Mouse (Mus musculus) kidney, adult 2 months (tissue): ENCODE data around the gene Rhox3e. TPM values are rescaled to one million over a fixed set of nuclear protein-coding genes. Genes with fewer than 3 reads are reported as not detected.
"Not testable (repeated sequence)": the region's sequence is repeated elsewhere in the genome, so short reads cannot be mapped to it uniquely, and the experiment has no call there.

Experiments
- DNase-seq: peaks from one replicate; pipeline ENCODE4 v3.0.0; 2021
- H3K27ac ChIP-seq: fragments of 200-500 bp; 2 replicates; pipeline ENCODE4 v1.5.1; 2012; ENCODE audit warnings: low read depth, low read length, control low read depth, inconsistent platforms; ENCODE audit not compliant: insufficient read depth
- H3K27me3 ChIP-seq: fragments of 200-500 bp; replicated peaks from 2 replicates; pipeline ENCODE4 v1.6.1; 2012; ENCODE audit warnings: mild to moderate bottlenecking, moderate library complexity, low read length, inconsistent platforms; ENCODE audit not compliant: control insufficient read depth, insufficient read depth
- H3K36me3 ChIP-seq: fragments of 200-500 bp; 2 replicates; pipeline ENCODE4 v1.6.1; 2012; ENCODE audit warnings: mild to moderate bottlenecking, moderate library complexity, low read length, inconsistent platforms; ENCODE audit not compliant: control insufficient read depth, insufficient read depth
- H3K4me1 ChIP-seq: fragments of 200-500 bp; 2 replicates; pipeline ENCODE4 v1.6.1; 2011; ENCODE audit warnings: low read length; ENCODE audit not compliant: control insufficient read depth, insufficient read depth
- H3K4me3 ChIP-seq: fragments of 200-500 bp; 2 replicates; pipeline ENCODE4 v1.5.1; 2011; ENCODE audit warnings: mild to moderate bottlenecking, low read depth, low read length, control low read depth; ENCODE audit not compliant: insufficient read depth
- WGBS: fragments of 180-500 bp; shearing (Covaris S2); methylation state at CpG from one replicate; pipeline ENCODE4 v1.1.7; 2018; 5-methylcytosine and 5-hydroxymethylcytosine counted together
- polyA plus RNA-seq: library from polyadenylated mRNA; depleted of rRNA; stranded (reverse); fragments of >200 nt; gene quantifications from 2 replicates; pipeline ENCODE4 v1.2.3, GENCODE M21; 2012; rRNA removed

Rhox3e gene
- polyA plus RNA-seq: not detected in 2 replicates

DNA sequence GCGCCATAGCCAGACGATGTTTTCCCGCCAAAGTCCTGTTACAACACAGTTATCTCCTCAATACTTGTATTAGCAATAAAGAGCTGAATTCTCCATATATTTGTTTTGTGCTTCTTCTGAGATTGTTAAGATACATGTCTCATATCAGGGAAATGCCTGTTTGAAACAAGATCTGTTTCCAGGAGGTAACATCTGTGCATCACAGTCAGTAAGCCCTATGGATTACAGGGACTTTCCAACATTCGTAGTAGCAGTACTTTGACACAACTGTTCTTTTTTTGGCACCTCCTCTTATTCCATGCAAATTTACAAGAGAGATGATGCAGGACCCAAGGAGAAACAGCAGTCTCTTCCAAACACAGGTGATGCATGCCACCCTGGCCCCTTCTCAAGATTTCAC lies at the start of gene Rhox3e:
Gene Rhox3e (plus strand): TSS at position 301 of the 400 bp plus-strand sequence.
- DNase-seq, H3K36me3 ChIP-seq: not testable (repeated sequence)
- WGBS: no CpG with 5 or more reads among the region's 4 CpGs

DNA sequence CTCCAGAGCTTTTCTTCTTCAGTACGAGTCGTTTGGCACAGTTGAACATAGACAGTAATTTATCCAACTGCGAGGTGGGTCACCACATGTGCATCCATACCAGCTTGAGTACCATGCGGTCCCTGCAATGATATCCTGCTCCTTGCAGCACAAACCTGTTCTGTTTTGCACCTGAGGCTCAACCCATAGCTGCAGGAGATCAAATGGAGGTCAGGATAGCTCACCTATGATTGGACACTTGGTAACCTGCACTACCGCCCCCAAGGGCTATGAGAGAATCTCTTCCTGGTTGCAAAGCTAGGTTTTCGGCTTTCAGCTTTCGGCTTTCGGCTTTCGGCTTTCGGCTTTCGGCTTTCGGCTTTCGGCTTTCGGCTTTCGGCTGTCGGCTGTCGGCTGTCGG lies 27.8 kb upstream of the Rhox3e start, which contains the start of gene Rhox4d:
Gene Rhox4d (plus strand): TSS at position 301 of the 400 bp plus-strand sequence.
- not testable (repeated sequence) for H3K4me3 ChIP-seq, DNase-seq, H3K27me3 ChIP-seq, H3K4me1 ChIP-seq, H3K27ac ChIP-seq, H3K36me3 ChIP-seq
- WGBS: 92% methylated on average over 13 of the region's 18 CpGs

More for the DNA sequence above, at the start of gene Rhox3e:
- not testable (repeated sequence) for H3K4me1 ChIP-seq, H3K4me3 ChIP-seq, H3K27ac ChIP-seq, H3K27me3 ChIP-seq

DNA sequence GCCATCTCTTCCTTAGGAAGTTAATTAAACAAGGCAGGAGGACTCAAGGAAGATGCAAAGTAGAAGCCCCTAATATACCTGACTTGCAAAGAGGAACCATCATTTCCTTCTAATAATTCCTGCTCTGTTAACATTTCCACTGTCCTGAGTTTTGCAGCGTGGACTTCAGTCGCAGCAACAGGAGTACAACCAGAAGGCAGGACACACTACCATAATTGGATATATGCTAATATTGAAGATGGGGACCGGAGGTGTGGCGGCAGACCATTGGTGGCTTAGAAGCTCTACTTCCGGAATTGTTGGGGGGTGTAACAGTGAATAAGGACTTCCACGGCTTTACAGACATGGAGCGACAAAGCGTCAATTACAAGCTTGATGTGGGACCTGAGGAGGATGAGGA lies 11.7 kb upstream of the Rhox3e start, which contains the start of gene Rhox2e:
Gene Rhox2e (plus strand): TSS at position 301 of the 400 bp plus-strand sequence.
- H3K27me3 ChIP-seq, H3K27ac ChIP-seq, H3K4me1 ChIP-seq, H3K36me3 ChIP-seq, DNase-seq, H3K4me3 ChIP-seq: not testable (repeated sequence)
- WGBS: 90% methylated on average over 2 of the region's 8 CpGs

GRCm38 (mm10) chrX:37557112-37557511 lies 15.3 kb downstream of the Rhox3e start, which contains the start of gene Rhox4e:
TSS of gene Rhox4e (plus strand) at chrX:37557412.
- not testable (repeated sequence) for H3K36me3 ChIP-seq, H3K4me1 ChIP-seq, H3K27me3 ChIP-seq, DNase-seq, H3K27ac ChIP-seq, H3K4me3 ChIP-seq
- 96% methylated on average over 11 of the region's 18 CpGs for WGBS

DNA sequence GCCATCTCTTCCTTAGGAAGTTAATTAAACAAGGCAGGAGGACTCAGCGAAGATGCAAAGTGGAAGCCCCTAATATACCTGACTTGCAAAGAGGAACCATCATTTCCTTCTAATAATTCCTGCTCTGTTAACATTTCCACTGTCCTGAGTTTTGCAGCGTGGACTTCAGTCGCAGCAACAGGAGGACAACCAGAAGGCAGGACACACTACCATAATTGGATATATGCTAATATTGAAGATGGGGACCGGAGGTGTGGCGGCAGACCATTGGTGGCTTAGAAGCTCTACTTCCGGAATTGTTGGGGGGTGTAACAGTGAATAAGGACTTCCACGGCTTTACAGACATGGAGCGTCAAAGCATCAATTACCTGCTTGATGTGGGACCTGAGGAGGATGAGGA lies 29.3 kb downstream of the Rhox3e start, which contains the start of gene Rhox2f:
Gene Rhox2f (plus strand): TSS at position 301 of the 400 bp plus-strand sequence.
- H3K27ac ChIP-seq, H3K4me3 ChIP-seq, DNase-seq, H3K27me3 ChIP-seq, H3K36me3 ChIP-seq, H3K4me1 ChIP-seq: not testable (repeated sequence)
- WGBS: 93% methylated on average over 8 of the region's 8 CpGs

DNA sequence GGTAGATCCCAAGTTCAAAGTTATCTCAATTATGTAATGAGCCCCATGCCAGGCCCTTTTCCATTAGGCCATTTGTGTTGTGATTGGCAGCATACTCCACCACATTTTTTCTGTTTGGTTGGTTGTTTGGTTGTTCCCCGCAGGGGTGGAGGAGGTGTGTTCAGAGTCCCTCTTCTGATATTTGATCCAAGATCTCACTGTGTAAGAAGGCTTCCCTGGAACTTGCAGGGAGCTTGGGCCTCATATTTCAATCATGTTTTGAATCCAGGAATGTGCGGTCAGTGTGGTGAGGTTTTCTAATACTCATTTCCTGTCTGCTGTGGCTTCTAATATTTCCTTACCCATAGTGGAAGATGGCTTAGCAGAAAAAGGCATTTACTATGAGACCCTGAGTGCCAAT lies 30.8 kb downstream of the Rhox3e start:
- 21% methylated on average over 2 of the region's 2 CpGs for WGBS
- H3K27me3 ChIP-seq, H3K4me3 ChIP-seq, H3K4me1 ChIP-seq, H3K36me3 ChIP-seq, H3K27ac ChIP-seq, DNase-seq: not testable (repeated sequence)

GRCm38 (mm10) chrX:37580692-37581091 lies 38.9 kb downstream of the Rhox3e start, which contains the start of gene Rhox3f:
TSS of gene Rhox3f (plus strand) at chrX:37580992.
- H3K27me3 ChIP-seq, H3K36me3 ChIP-seq, H3K4me1 ChIP-seq, H3K4me3 ChIP-seq, H3K27ac ChIP-seq, DNase-seq: not testable (repeated sequence)

Other genes with a start within 250 kb of the Rhox3e start
- gene Rhox3a2, start 162.0 kb upstream of the Rhox3e start, polyA plus RNA-seq: not detected in 2 replicates
- not detected in 2 replicates for gene Rhox4a2, start 151.2 kb upstream of the Rhox3e start, polyA plus RNA-seq
- gene Rhox2b, start 130.0 kb upstream of the Rhox3e start, polyA plus RNA-seq: not detected in 2 replicates
- not detected in 2 replicates for gene Rhox4b, start 109.5 kb upstream of the Rhox3e start, polyA plus RNA-seq
- gene Rhox2c, start 88.3 kb upstream of the Rhox3e start, polyA plus RNA-seq: not detected in 2 replicates
- gene Rhox3c, start 83.4 kb upstream of the Rhox3e start, polyA plus RNA-seq: not detected in 2 replicates
- not detected in 2 replicates for gene Rhox4c, start 61.7 kb upstream of the Rhox3e start, polyA plus RNA-seq
- gene Rhox2d, start 48.6 kb upstream of the Rhox3e start, polyA plus RNA-seq: not detected in 2 replicates
- gene Rhox4d, start 27.7 kb upstream of the Rhox3e start, polyA plus RNA-seq: not detected in 2 replicates
- not detected in 2 replicates for gene Rhox2e, start 11.6 kb upstream of the Rhox3e start, polyA plus RNA-seq
- not detected in 2 replicates for gene Rhox4e, start 15.4 kb downstream of the Rhox3e start, polyA plus RNA-seq
- not detected in 2 replicates for gene Rhox2f, start 29.4 kb downstream of the Rhox3e start, polyA plus RNA-seq
- gene Rhox3f, start 39.0 kb downstream of the Rhox3e start, polyA plus RNA-seq: not detected in 2 replicates
- gene Rhox4f, start 65.7 kb downstream of the Rhox3e start, polyA plus RNA-seq: not detected in 2 replicates
- not detected in 2 replicates for gene Rhox3g, start 86.6 kb downstream of the Rhox3e start, polyA plus RNA-seq
- gene Rhox2g, start 101.5 kb downstream of the Rhox3e start, polyA plus RNA-seq: not detected in 2 replicates
- gene Rhox4g, start 109.3 kb downstream of the Rhox3e start, polyA plus RNA-seq: not detected in 2 replicates
- gene Rhox3h, start 126.7 kb downstream of the Rhox3e start, polyA plus RNA-seq: not detected in 2 replicates
- gene Rhox2h, start 131.3 kb downstream of the Rhox3e start, polyA plus RNA-seq: not detected in 2 replicates